Mouse (Mus musculus) bone marrow, adult 2 months (tissue): ENCODE data around the gene Ehbp1. TPM values are rescaled to one million over a fixed set of nuclear protein-coding genes. Genes with fewer than 3 reads are reported as not detected.

Source experiments
- H3K27ac ChIP-seq: fragments of 200-500 bp; 2 replicates; pipeline ENCODE4 v1.5.1; 2012; ENCODE audit warnings: low read depth, mild to moderate bottlenecking, control low read depth, inconsistent platforms, low read length; ENCODE audit not compliant: control insufficient read depth, poor library complexity, insufficient read depth
- H3K4me1 ChIP-seq: fragments of 200-500 bp; 2 replicates; pipeline ENCODE4 v1.6.1; 2011; ENCODE audit warnings: low read length; ENCODE audit not compliant: control insufficient read depth, insufficient read depth
- H3K4me3 ChIP-seq: fragments of 200-500 bp; replicated peaks from 2 replicates; pipeline ENCODE3; 2011; ENCODE audit warnings: mild to moderate bottlenecking, low read depth, low read length, control low read depth; ENCODE audit not compliant: control insufficient read depth
- CTCF ChIP-seq: fragments of 200-500 bp; IDR thresholded peaks from 2 replicates; pipeline ENCODE4 v1.5.1; 2011; ENCODE audit warnings: low read length, control low read depth; ENCODE audit not compliant: control insufficient read depth, insufficient read depth
- POLR2A ChIP-seq: fragments of 200-500 bp; IDR thresholded peaks from 2 replicates; pipeline ENCODE4 v1.6.1; 2011; ENCODE audit warnings: low read depth, mild to moderate bottlenecking, control low read depth, low read length, borderline replicate concordance; ENCODE audit not compliant: control insufficient read depth
- WGBS: fragments of 180-500 bp; shearing (Covaris S2); methylation state at CpG from one replicate; pipeline ENCODE4 v1.1.7; 2018; 5-methylcytosine and 5-hydroxymethylcytosine counted together
- polyA plus RNA-seq: library from polyadenylated mRNA; stranded (reverse); fragments of >200 nt; gene quantifications from 2 replicates; pipeline ENCODE4 v1.2.4, GENCODE M21; 2011; ENCODE audit warnings: low replicate concordance; ENCODE audit not compliant: missing spikeins, insufficient read depth, insufficient read length

Ehbp1 gene
- polyA plus RNA-seq, 1 experiment: 2.8 TPM

- no peak overlapping the region for H3K27ac ChIP-seq
- no peaks in the 10 kb centered on the region; the same call in 1 of the 2 replicates for H3K4me1 ChIP-seq
- no peak overlapping the region for H3K4me3 ChIP-seq
- 4% methylated on average over 20 of the region's 20 CpGs for WGBS
- TF ChIP-seq POLR2A (no peak), CTCF (no peak)
Observed at GRCm38 (mm10) chr11:21997561-21998140, 344.4 kb downstream of the Ehbp1 start.

GRCm38 (mm10) chr11:21996661-21997560 lies 345.2 kb downstream of the Ehbp1 start:
- H3K4me1 ChIP-seq: no peaks in the 10 kb centered on the region; the same call in 1 of the 2 replicates
- 4% methylated on average over 63 of the region's 63 CpGs for WGBS
- H3K27ac ChIP-seq: no peak overlapping the region
- H3K4me3 ChIP-seq: no peak overlapping the region
- no peak for TF ChIP-seq CTCF
- TF ChIP-seq POLR2A: no peak

- TF ChIP-seq CTCF (no peak), POLR2A (no peak)
- WGBS: 11% methylated on average over 13 of the region's 13 CpGs
- no peak overlapping the region for H3K4me3 ChIP-seq
- no peak overlapping the region for H3K27ac ChIP-seq
- H3K4me1 ChIP-seq: no peaks in the 10 kb centered on the region; the same call in 1 of the 2 replicates
Observed at GRCm38 (mm10) chr11:21996325-21996647, 345.8 kb downstream of the Ehbp1 start.

- Histone ChIP-seq H3K4me1 (no peaks in the 10 kb centered on the region; the same call in 1 of the 2 replicates), H3K27ac (no peak overlapping the region), H3K4me3 (no peak overlapping the region)
- TF ChIP-seq CTCF: no peak
- TF ChIP-seq POLR2A: no peak
- WGBS: 9% methylated on average over 27 of the region's 27 CpGs
Observed at GRCm38 (mm10) chr11:21995534-21996324, 346.4 kb downstream of the Ehbp1 start.

GRCm38 (mm10) chr11:21994377-21995370 lies 347.4 kb downstream of the Ehbp1 start:
- TF ChIP-seq POLR2A: no peak
- TF ChIP-seq CTCF: no peak
- Histone ChIP-seq H3K4me3 (no peak overlapping the region), H3K27ac (no peak overlapping the region), H3K4me1 (no peaks in the 10 kb centered on the region; the same call in 1 of the 2 replicates)
- 6% methylated on average over 34 of the region's 34 CpGs for WGBS

GRCm38 (mm10) chr11:21993597-21994376 lies 348.3 kb downstream of the Ehbp1 start:
- Histone ChIP-seq H3K4me1 (no peaks in the 10 kb centered on the region; the same call in 1 of the 2 replicates), H3K27ac (no peak overlapping the region), H3K4me3 (no peak overlapping the region)
- WGBS: 4% methylated on average over 47 of the region's 47 CpGs
- TF ChIP-seq CTCF (no peak), POLR2A (no peak)

- WGBS: 10% methylated on average over 96 of the region's 96 CpGs
- Histone ChIP-seq H3K4me1 (no peaks in the 10 kb centered on the region), H3K4me3 (no peak overlapping the region), H3K27ac (no peak overlapping the region; the same call in 1 of the 2 replicates)
- TF ChIP-seq POLR2A (no peak), CTCF (no peak)
Observed at GRCm38 (mm10) chr11:21992761-21993596, 349.1 kb downstream of the Ehbp1 start.
